Mouse (Mus musculus): ENCODE results near the gene Tssk3. TPM values are rescaled to one million over a fixed set of nuclear protein-coding genes. Genes with fewer than 3 reads are reported as not detected.

Tssk3 gene
- 0.14 and 0.18 TPM in 2 replicates for polyA plus RNA-seq (2012; rRNA removed)

GRCm38 (mm10) chr4:129490972-129491880 is at the start of gene Tssk3, which contains the start of gene Fam229a:
TSS of gene Tssk3 (minus strand) at chr4:129491022.
TSS of gene Fam229a (plus strand) at chr4:129491190.

GRCm38 (mm10) chr4:129513086-129513767 is 22.4 kb upstream of the Tssk3 start, which contains the start of gene Marcksl1:
TSS of gene Marcksl1 (plus strand) at chr4:129513581.

GRCm38 (mm10) chr4:129461183-129461960 is 29.4 kb downstream of the Tssk3 start, which contains the start of gene Bsdc1:
TSS of gene Bsdc1 (plus strand) at chr4:129461581.

DNA sequence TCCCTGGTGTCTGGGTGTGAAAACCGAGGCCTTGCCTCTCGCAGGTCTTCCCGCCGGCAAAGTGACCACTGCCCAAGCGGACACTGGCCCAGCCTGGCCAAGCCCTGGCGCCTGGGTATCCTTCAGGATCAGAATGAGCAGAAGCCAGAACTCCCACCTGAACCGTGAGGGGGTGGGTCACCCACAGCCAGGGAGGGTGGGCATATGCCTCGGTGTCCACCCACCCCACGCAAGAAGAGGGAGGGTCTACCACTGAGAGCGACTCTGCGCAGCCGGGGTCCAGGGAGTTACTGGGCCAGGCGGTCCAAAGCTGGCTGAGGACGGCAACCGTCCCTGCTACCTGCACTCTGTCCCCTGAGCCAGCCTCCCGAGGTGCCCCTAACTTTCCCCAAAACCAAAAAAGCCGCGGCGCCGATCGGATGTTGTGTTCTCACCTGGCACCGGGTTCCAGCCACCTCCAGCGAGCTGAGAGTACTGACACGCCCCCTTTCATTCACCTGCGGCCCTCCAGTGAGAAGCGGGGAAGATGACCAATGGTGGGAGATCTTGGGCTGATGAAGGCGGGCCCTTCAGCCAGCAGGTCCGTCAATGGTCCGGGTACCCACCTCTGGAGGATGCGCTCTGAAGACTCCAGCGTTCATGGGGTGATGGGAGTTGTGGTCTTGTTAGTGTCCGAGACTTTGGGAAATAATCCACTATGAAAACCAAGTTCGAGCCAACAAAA is 50.3 kb downstream of the Tssk3 start, which contains the start of gene Zbtb8b:
TSS of gene Zbtb8b (minus strand) at position 514 of the 724 bp plus-strand sequence.

Other genes with a start within 250 kb of the Tssk3 start
- gene C77080, start 229.6 kb downstream of the Tssk3 start, polyA plus RNA-seq (2012; rRNA removed), result 9.8 and 13.8 TPM in 2 replicates
- 0.48 and 1.6 TPM in 2 replicates for gene Sync, start 203.4 kb downstream of the Tssk3 start, polyA plus RNA-seq (2012; rRNA removed)
- gene Rbbp4, start 155.7 kb downstream of the Tssk3 start, polyA plus RNA-seq (2012; rRNA removed), result 115 and 134 TPM in 2 replicates
- gene Zbtb8os, start 155.3 kb downstream of the Tssk3 start, polyA plus RNA-seq (2012; rRNA removed), result 27.3 and 32.9 TPM in 2 replicates
- 16.9 and 18.8 TPM in 2 replicates for gene Zbtb8a, start 112.9 kb downstream of the Tssk3 start, polyA plus RNA-seq (2012; rRNA removed)
- gene Zbtb8b, start 50.2 kb downstream of the Tssk3 start, polyA plus RNA-seq (2012; rRNA removed), result 5.6 and 6.8 TPM in 2 replicates
- 28.6 and 30.8 TPM in 2 replicates for gene Bsdc1, start 29.4 kb downstream of the Tssk3 start, polyA plus RNA-seq (2012; rRNA removed)
- 0.26 TPM in 1 of 2 replicates, not detected in the other for gene Fam229a, start 168 bp upstream of the Tssk3 start, polyA plus RNA-seq (2012; rRNA removed)
- 1,353 and 1,492 TPM in 2 replicates for gene Marcksl1, start 22.6 kb upstream of the Tssk3 start, polyA plus RNA-seq (2012; rRNA removed)
- gene Hdac1, start 51.7 kb upstream of the Tssk3 start, polyA plus RNA-seq (2012; rRNA removed), result 147 and 152 TPM in 2 replicates
- 9.5 TPM in 2 replicates for gene Lck, start 82.6 kb upstream of the Tssk3 start, polyA plus RNA-seq (2012; rRNA removed)
- gene Fam167b, start 87.5 kb upstream of the Tssk3 start, polyA plus RNA-seq (2012; rRNA removed), result 0.92 and 2.0 TPM in 2 replicates
- 314 and 322 TPM in 2 replicates for gene Eif3i, start 109.6 kb upstream of the Tssk3 start, polyA plus RNA-seq (2012; rRNA removed)
- gene Tmem234, start 109.6 kb upstream of the Tssk3 start, polyA plus RNA-seq (2012; rRNA removed), result 153 and 164 TPM in 2 replicates
- gene Dcdc2b, start 123.2 kb upstream of the Tssk3 start, polyA plus RNA-seq (2012; rRNA removed), result 5.1 and 5.3 TPM in 2 replicates
- gene Iqcc, start 128.1 kb upstream of the Tssk3 start, polyA plus RNA-seq (2012; rRNA removed), result 34.5 and 37.2 TPM in 2 replicates
- gene Ccdc28b, start 132.9 kb upstream of the Tssk3 start, polyA plus RNA-seq (2012; rRNA removed), result 126 TPM in 2 replicates
- gene Txlna, start 150.0 kb upstream of the Tssk3 start, polyA plus RNA-seq (2012; rRNA removed), result 60.4 and 65.8 TPM in 2 replicates
- gene Kpna6, start 181.7 kb upstream of the Tssk3 start, polyA plus RNA-seq (2012; rRNA removed), result 35.8 and 38.3 TPM in 2 replicates
- 52.7 and 53.0 TPM in 2 replicates for gene Tmem39b, start 205.8 kb upstream of the Tssk3 start, polyA plus RNA-seq (2012; rRNA removed)